Mouse (Mus musculus): ENCODE measurements around the gene Hydin.

GRCm38 (mm10) chr8:110631201-110631600 is 364.4 kb downstream of the Hydin start:
- TF ChIP-seq CTCF (IDR thresholded peaks at IDR 0.05; ENCODE audit: low read depth, low read length) (no peak), GATA1 (IDR thresholded peaks at IDR 0.05; ENCODE audit: borderline replicate concordance, low read length) (no peak), TAL1 (conservative IDR thresholded peaks at IDR 0.05; ENCODE audit: low read depth, low read length) (no peak)
